Mouse (Mus musculus) left cerebral cortex, adult 8-10 months (tissue): ENCODE results near the gene Dop1b. TPM values are rescaled to one million over a fixed set of nuclear protein-coding genes. Genes with fewer than 3 reads are reported as not detected.

Experiments
- DNase-seq, 2 experiments: peaks; one replicate each; pipeline ENCODE4 v3.0.0; 2022; ENCODE audit warnings: low spot score in 2 of 2
- total RNA-seq, 4 experiments: library from RNA; stranded (reverse); gene quantifications; 2 replicates each; pipeline ENCODE4 v1.2.4; 2022

Gene Dop1b
- total RNA-seq, 4 experiments from 2014 or later = 87.2 to 123 (median 102) TPM

GRCm38 (mm10) chr16:93712189-93712885 is 633 bp downstream of the Dop1b start:
- DNase-seq = no peak

GRCm38 (mm10) chr16:93712966-93713365 is 1.3 kb downstream of the Dop1b start:
- no peak for DNase-seq

GRCm38 (mm10) chr16:93714426-93714825 is 2.7 kb downstream of the Dop1b start:
- DNase-seq = no peak

- no peak for DNase-seq
Measured at GRCm38 (mm10) chr16:93715826-93716225, 4.1 kb downstream of the Dop1b start.

GRCm38 (mm10) chr16:93717299-93717703 is 5.6 kb downstream of the Dop1b start:
- peak in 1 of 2 experiments; percentile 65 for DNase-seq

- DNase-seq = no peak
Measured at GRCm38 (mm10) chr16:93721771-93722170, 10.1 kb downstream of the Dop1b start.

- no peak for DNase-seq
Measured at GRCm38 (mm10) chr16:93722476-93722875, 10.8 kb downstream of the Dop1b start.

- no peak for DNase-seq
Measured at GRCm38 (mm10) chr16:93725417-93726144, 13.9 kb downstream of the Dop1b start.

- DNase-seq = no peak
Measured at GRCm38 (mm10) chr16:93726186-93726585, 14.5 kb downstream of the Dop1b start.

GRCm38 (mm10) chr16:93728676-93729075 is 17.0 kb downstream of the Dop1b start:
- no peak for DNase-seq

- DNase-seq = peak; percentile 35 to 68
Measured at GRCm38 (mm10) chr16:93729801-93730721, 18.4 kb downstream of the Dop1b start.

GRCm38 (mm10) chr16:93731310-93731709 is 19.6 kb downstream of the Dop1b start:
- no peak for DNase-seq

GRCm38 (mm10) chr16:93732875-93733569 is 21.3 kb downstream of the Dop1b start:
- no peak for DNase-seq

GRCm38 (mm10) chr16:93739251-93739650 is 27.5 kb downstream of the Dop1b start:
- no peak for DNase-seq

GRCm38 (mm10) chr16:93742903-93743302 is 31.2 kb downstream of the Dop1b start:
- DNase-seq = no peak

- no peak for DNase-seq
Measured at GRCm38 (mm10) chr16:93744049-93744490, 32.4 kb downstream of the Dop1b start.

GRCm38 (mm10) chr16:93744804-93745340 is 33.2 kb downstream of the Dop1b start:
- no peak for DNase-seq

GRCm38 (mm10) chr16:93746397-93746796 is 34.7 kb downstream of the Dop1b start:
- no peak for DNase-seq

- DNase-seq = no peak
Measured at GRCm38 (mm10) chr16:93746957-93747356, 35.3 kb downstream of the Dop1b start.

- DNase-seq = no peak
Measured at GRCm38 (mm10) chr16:93747421-93747820, 35.7 kb downstream of the Dop1b start.
